Mouse (Mus musculus): ENCODE data around the gene Rbm34. TPM values are rescaled to one million over a fixed set of nuclear protein-coding genes. Genes with fewer than 3 reads are reported as not detected.

Rbm34 gene
- polyA plus RNA-seq, 1 experiment from 2014 or later: 32.0 TPM

DNA sequence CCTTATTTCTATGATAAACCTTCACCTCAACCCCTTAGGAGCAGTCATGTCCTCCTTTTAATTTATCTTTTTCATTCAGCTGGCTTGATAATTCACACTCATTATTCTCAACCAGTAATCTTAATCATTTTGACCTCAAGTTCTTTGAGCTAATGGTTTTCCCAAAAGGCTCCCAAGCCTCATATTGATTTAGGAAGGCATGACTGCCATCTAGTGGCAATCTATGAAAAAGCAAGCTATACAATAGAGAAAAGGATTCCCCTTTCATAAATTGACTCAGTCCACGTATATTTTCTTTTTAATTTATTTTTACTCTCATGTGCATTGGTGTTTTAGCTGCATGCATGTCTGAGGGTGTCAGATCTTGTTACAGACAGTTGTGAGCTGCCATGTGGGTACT, 4.8 kb upstream of the Rbm34 start:
- no peak overlapping the region for H3K27ac ChIP-seq (replicated peaks)
- no peak overlapping the region for H3K9ac ChIP-seq (replicated peaks)
- H3K4me2 ChIP-seq (replicated peaks): no peak overlapping the region
- no peaks in the 10 kb centered on the region for H3K9me3 ChIP-seq
- 19% methylated on average over 1 of the region's 1 CpGs for WGBS
- ATAC-seq (ENCODE audit: low FRiP score, low read depth): no peak
- no peaks in the 10 kb centered on the region for H3K36me3 ChIP-seq
- no peak overlapping the region for H3K4me3 ChIP-seq
- H3K27me3 ChIP-seq: peaks cover 34% of the 10 kb centered on the region
- H3K4me1 ChIP-seq: 0 out of 2 replicates have a peak, but pooled peaks cover 3% of the 10 kb centered on the region

DNA sequence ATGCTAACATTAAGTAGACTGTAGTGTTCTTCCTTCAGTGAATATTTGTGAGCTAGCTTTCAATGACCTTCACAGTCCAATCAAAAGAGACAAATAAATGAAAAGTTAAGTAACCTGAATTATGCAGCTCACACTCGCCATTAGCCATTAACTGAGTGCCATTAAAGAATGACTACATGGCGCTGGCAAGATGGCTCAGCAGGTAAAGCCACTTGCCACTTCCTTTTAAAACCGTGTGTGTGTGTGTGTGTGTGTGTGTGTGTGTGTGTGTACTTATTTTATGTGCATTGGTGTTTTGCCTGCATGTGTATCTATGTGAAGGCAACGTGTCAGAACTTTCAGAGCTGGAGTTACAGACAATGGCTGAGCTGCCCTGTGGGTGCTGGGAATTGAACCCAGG, 3.6 kb upstream of the Rbm34 start:
- Histone ChIP-seq H3K4me2 (replicated peaks) (no peak overlapping the region), H3K4me1 (peaks cover 10% of the 10 kb centered on the region), H3K9ac (replicated peaks) (no peak overlapping the region), H3K27me3 (peaks cover 28% of the 10 kb centered on the region), H3K4me3 (no peak overlapping the region), H3K27ac (replicated peaks) (no peak overlapping the region), H3K9me3 (no peaks in the 10 kb centered on the region), H3K36me3 (no peaks in the 10 kb centered on the region)
- ATAC-seq (ENCODE audit: low FRiP score, low read depth): no peak
- 79% methylated on average over 4 of the region's 4 CpGs for WGBS

- no peak for ATAC-seq (ENCODE audit: low FRiP score, low read depth)
- no peaks in the 10 kb centered on the region for H3K9me3 ChIP-seq
- no peak overlapping the region for H3K27ac ChIP-seq (replicated peaks)
- no peak overlapping the region for H3K4me2 ChIP-seq (replicated peaks)
- peaks cover 4% of the 10 kb centered on the region; the same call in 1 of the 2 replicates for H3K36me3 ChIP-seq
- H3K4me3 ChIP-seq: no peak overlapping the region
- H3K9ac ChIP-seq (replicated peaks): no peak overlapping the region
- WGBS: 77% methylated on average over 9 of the region's 9 CpGs
- H3K4me1 ChIP-seq: peaks cover 10% of the 10 kb centered on the region
- H3K27me3 ChIP-seq: peaks cover 21% of the 10 kb centered on the region
Measured at GRCm38 (mm10) chr8:126973686-126974265, 2.9 kb upstream of the Rbm34 start.

GRCm38 (mm10) chr8:126972649-126973048, 1.8 kb upstream of the Rbm34 start:
- Histone ChIP-seq H3K4me2 (replicated peaks) (no peak overlapping the region), H3K4me3 (no peak overlapping the region), H3K4me1 (peaks cover 10% of the 10 kb centered on the region), H3K27me3 (peaks cover 16% of the 10 kb centered on the region), H3K36me3 (peaks cover 16% of the 10 kb centered on the region), H3K9ac (replicated peaks) (no peak overlapping the region), H3K27ac (replicated peaks) (no peak overlapping the region), H3K9me3 (no peaks in the 10 kb centered on the region)
- ATAC-seq (ENCODE audit: low FRiP score, low read depth): no peak
- 76% methylated on average over 2 of the region's 2 CpGs for WGBS

GRCm38 (mm10) chr8:126972102-126972501, 1.2 kb upstream of the Rbm34 start:
- Histone ChIP-seq H3K36me3 (peaks cover 21% of the 10 kb centered on the region), H3K9ac (replicated peaks) (no peak overlapping the region), H3K4me2 (replicated peaks) (no peak overlapping the region), H3K4me1 (peaks cover 10% of the 10 kb centered on the region), H3K9me3 (no peaks in the 10 kb centered on the region), H3K4me3 (no peak overlapping the region; the same call in 1 of the 2 replicates), H3K27ac (replicated peaks) (no peak overlapping the region), H3K27me3 (peaks cover 14% of the 10 kb centered on the region; the same call in 1 of the 2 replicates)
- ATAC-seq (ENCODE audit: low FRiP score, low read depth): no peak
- 90% methylated on average over 2 of the region's 2 CpGs for WGBS

DNA sequence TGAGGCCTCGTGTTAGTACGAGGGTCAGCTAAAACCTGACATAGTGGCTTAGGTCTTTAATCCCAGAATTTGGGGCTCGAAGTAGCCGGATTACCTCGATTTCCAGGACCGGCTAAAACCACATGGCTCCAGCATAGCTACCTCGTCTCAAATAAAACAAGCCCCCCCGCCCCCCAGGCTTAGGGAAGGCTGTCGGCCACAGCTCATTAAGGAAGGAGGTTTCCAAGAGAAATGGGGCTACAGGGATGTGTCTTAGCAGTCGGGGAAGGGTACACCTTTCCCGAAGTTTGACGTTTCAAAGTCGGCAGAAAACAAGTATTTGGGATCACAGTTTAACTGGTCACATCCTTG, 418 bp upstream of the Rbm34 start:
- H3K9ac ChIP-seq (replicated peaks): peak overlapping the region; percentile 90
- H3K4me1 ChIP-seq: peaks cover 10% of the 10 kb centered on the region
- H3K27ac ChIP-seq (replicated peaks): peak overlapping the region; percentile 86
- H3K9me3 ChIP-seq: no peaks in the 10 kb centered on the region
- WGBS: 11% methylated on average over 13 of the region's 13 CpGs
- peak; percentile 38 for ATAC-seq (ENCODE audit: low FRiP score, low read depth)
- peaks cover 8% of the 10 kb centered on the region; the same call in 1 of the 2 replicates for H3K27me3 ChIP-seq
- H3K4me2 ChIP-seq (replicated peaks): peak overlapping the region; percentile 84
- H3K36me3 ChIP-seq: peaks cover 28% of the 10 kb centered on the region
- peak overlapping the region; percentile 98 for H3K4me3 ChIP-seq

DNA sequence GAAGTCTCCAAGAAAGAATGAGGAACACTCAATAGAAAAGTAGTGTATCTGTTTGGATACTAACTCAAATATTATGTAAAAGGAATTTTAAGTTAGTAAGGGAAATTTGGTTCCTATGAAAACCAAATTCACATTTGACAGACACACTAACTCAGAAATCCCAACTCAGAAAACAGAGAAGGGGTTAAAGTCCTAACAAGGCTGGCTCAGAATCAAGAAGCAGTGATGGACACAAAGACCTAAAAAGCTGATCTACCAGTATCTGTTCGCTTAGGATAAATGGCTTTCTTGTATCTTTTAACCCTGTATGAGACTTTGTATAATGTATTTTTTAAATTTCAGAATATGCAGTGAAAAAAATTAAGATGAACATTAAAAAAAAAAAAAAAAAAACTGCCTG, 1.3 kb downstream of the Rbm34 start:
- Histone ChIP-seq H3K36me3 (peaks cover 46% of the 10 kb centered on the region), H3K27ac (replicated peaks) (no peak overlapping the region), H3K27me3 (0 out of 2 replicates have a peak, but pooled peaks cover 5% of the 10 kb centered on the region), H3K4me3 (no peak overlapping the region), H3K4me2 (replicated peaks) (no peak overlapping the region), H3K9ac (replicated peaks) (no peak overlapping the region), H3K4me1 (peaks cover 10% of the 10 kb centered on the region), H3K9me3 (no peaks in the 10 kb centered on the region)
- 95% methylated on average over 1 of the region's 1 CpGs for WGBS
- ATAC-seq (ENCODE audit: low FRiP score, low read depth): no peak

GRCm38 (mm10) chr8:126968107-126968506, 2.8 kb downstream of the Rbm34 start:
- 93% methylated on average over 6 of the region's 6 CpGs for WGBS
- H3K4me3 ChIP-seq: no peak overlapping the region
- H3K36me3 ChIP-seq: peaks cover 54% of the 10 kb centered on the region
- peaks cover 10% of the 10 kb centered on the region for H3K4me1 ChIP-seq
- no peak overlapping the region for H3K4me2 ChIP-seq (replicated peaks)
- no peaks in the 10 kb centered on the region for H3K27me3 ChIP-seq
- no peak overlapping the region for H3K9ac ChIP-seq (replicated peaks)
- H3K9me3 ChIP-seq: no peaks in the 10 kb centered on the region
- no peak for ATAC-seq (ENCODE audit: low FRiP score, low read depth)
- H3K27ac ChIP-seq (replicated peaks): no peak overlapping the region

- ATAC-seq (ENCODE audit: low FRiP score, low read depth): no peak
- no peak overlapping the region for H3K9ac ChIP-seq (replicated peaks)
- WGBS: 92% methylated on average over 6 of the region's 6 CpGs
- no peak overlapping the region for H3K4me3 ChIP-seq
- no peak overlapping the region for H3K27ac ChIP-seq (replicated peaks)
- no peaks in the 10 kb centered on the region for H3K9me3 ChIP-seq
- H3K27me3 ChIP-seq: no peaks in the 10 kb centered on the region
- H3K4me2 ChIP-seq (replicated peaks): no peak overlapping the region
- peaks cover 5% of the 10 kb centered on the region for H3K4me1 ChIP-seq
- H3K36me3 ChIP-seq: peaks cover 74% of the 10 kb centered on the region
Measured at GRCm38 (mm10) chr8:126965246-126965645, 5.6 kb downstream of the Rbm34 start.

- WGBS: 71% methylated on average over 1 of the region's 1 CpGs
- Histone ChIP-seq H3K4me2 (replicated peaks) (no peak overlapping the region), H3K27ac (replicated peaks) (no peak overlapping the region), H3K9ac (replicated peaks) (no peak overlapping the region), H3K9me3 (no peaks in the 10 kb centered on the region), H3K27me3 (no peaks in the 10 kb centered on the region), H3K4me3 (no peak overlapping the region), H3K36me3 (peaks cover 69% of the 10 kb centered on the region), H3K4me1 (no peaks in the 10 kb centered on the region)
- ATAC-seq (ENCODE audit: low FRiP score, low read depth): no peak
Measured at GRCm38 (mm10) chr8:126962871-126963270, 8.0 kb downstream of the Rbm34 start.

DNA sequence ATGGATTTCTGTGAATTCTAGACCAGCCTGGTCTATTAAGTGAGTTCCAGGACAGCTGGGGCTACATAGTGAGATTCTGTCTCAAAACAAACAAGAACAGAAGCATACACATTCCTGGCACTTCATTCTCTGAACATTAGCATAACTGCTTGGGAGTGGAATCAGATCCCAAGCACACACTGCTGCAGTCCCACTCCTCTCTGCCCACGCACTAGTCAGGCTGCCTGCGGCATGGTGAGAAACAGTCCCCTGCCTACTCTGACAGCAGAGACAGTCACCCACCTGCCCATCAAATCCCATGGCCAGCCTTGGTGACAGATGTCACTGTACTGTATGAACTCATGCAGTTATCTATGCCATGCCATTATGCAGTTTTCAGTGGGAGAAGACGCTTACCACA, 9.4 kb downstream of the Rbm34 start:
- no peak for ATAC-seq (ENCODE audit: low FRiP score, low read depth)
- no peak overlapping the region for H3K4me2 ChIP-seq (replicated peaks)
- WGBS: 93% methylated on average over 3 of the region's 3 CpGs
- H3K4me3 ChIP-seq: no peak overlapping the region
- no peaks in the 10 kb centered on the region for H3K4me1 ChIP-seq
- no peak overlapping the region for H3K9ac ChIP-seq (replicated peaks)
- no peaks in the 10 kb centered on the region for H3K9me3 ChIP-seq
- H3K36me3 ChIP-seq: peaks cover 70% of the 10 kb centered on the region
- H3K27ac ChIP-seq (replicated peaks): no peak overlapping the region
- no peaks in the 10 kb centered on the region for H3K27me3 ChIP-seq

GRCm38 (mm10) chr8:126951900-126952636, 18.8 kb downstream of the Rbm34 start:
- WGBS: 89% methylated on average over 11 of the region's 11 CpGs
- H3K36me3 ChIP-seq: peaks cover 65% of the 10 kb centered on the region
- no peak overlapping the region for H3K27ac ChIP-seq (replicated peaks)
- H3K4me1 ChIP-seq: no peaks in the 10 kb centered on the region
- H3K4me3 ChIP-seq: no peak overlapping the region
- ATAC-seq (ENCODE audit: low FRiP score, low read depth): no peak
- no peaks in the 10 kb centered on the region for H3K9me3 ChIP-seq
- no peak overlapping the region for H3K9ac ChIP-seq (replicated peaks)
- no peak overlapping the region for H3K4me2 ChIP-seq (replicated peaks)
- H3K27me3 ChIP-seq: no peaks in the 10 kb centered on the region

Measured in midbrain, embryonic 12.5 days (tissue).